Mouse (Mus musculus) thymus, postnatal 25 days (tissue): Measurements from ENCODE around the gene Gan.

ENCODE experiments used
- DNase-seq: peaks from one replicate; pipeline ENCODE4 v3.0.0; 2022

Gene Gan

GRCm38 (mm10) chr8:117159031-117159430 is 1.1 kb downstream of the Gan start:
- no peak for DNase-seq

- DNase-seq, result no peak
Measured at GRCm38 (mm10) chr8:117164912-117165311, 7.0 kb downstream of the Gan start.

GRCm38 (mm10) chr8:117165542-117165941 is 7.6 kb downstream of the Gan start:
- no peak for DNase-seq

- no peak for DNase-seq
Measured at GRCm38 (mm10) chr8:117166515-117166914, 8.6 kb downstream of the Gan start.

- DNase-seq, result no peak
Measured at GRCm38 (mm10) chr8:117167243-117167883, 9.4 kb downstream of the Gan start.

GRCm38 (mm10) chr8:117168378-117168777 is 10.4 kb downstream of the Gan start:
- DNase-seq, result no peak

GRCm38 (mm10) chr8:117171826-117172225 is 13.9 kb downstream of the Gan start:
- DNase-seq, result no peak

GRCm38 (mm10) chr8:117172904-117173303 is 15.0 kb downstream of the Gan start:
- no peak for DNase-seq

GRCm38 (mm10) chr8:117173690-117174089 is 15.8 kb downstream of the Gan start:
- DNase-seq, result no peak

- DNase-seq, result no peak
Measured at GRCm38 (mm10) chr8:117174536-117174935, 16.6 kb downstream of the Gan start.

- DNase-seq, result no peak
Measured at GRCm38 (mm10) chr8:117176308-117176707, 18.4 kb downstream of the Gan start.

- no peak for DNase-seq
Measured at GRCm38 (mm10) chr8:117177236-117177635, 19.3 kb downstream of the Gan start.

- no peak for DNase-seq
Measured at GRCm38 (mm10) chr8:117178039-117178438, 20.1 kb downstream of the Gan start.

- no peak for DNase-seq
Measured at GRCm38 (mm10) chr8:117178676-117179075, 20.7 kb downstream of the Gan start.

- DNase-seq, result no peak
Measured at GRCm38 (mm10) chr8:117182746-117183145, 24.8 kb downstream of the Gan start.

GRCm38 (mm10) chr8:117183664-117184377 is 25.9 kb downstream of the Gan start:
- DNase-seq, result no peak

GRCm38 (mm10) chr8:117194355-117194754 is 36.4 kb downstream of the Gan start:
- no peak for DNase-seq

- no peak for DNase-seq
Measured at GRCm38 (mm10) chr8:117196593-117196992, 38.7 kb downstream of the Gan start.

GRCm38 (mm10) chr8:117197551-117197950 is 39.6 kb downstream of the Gan start:
- no peak for DNase-seq

- DNase-seq, result peak; percentile 75
Measured at GRCm38 (mm10) chr8:117198141-117198935, 40.4 kb downstream of the Gan start.

GRCm38 (mm10) chr8:117199658-117200057 is 41.7 kb downstream of the Gan start:
- no peak for DNase-seq

- DNase-seq, result no peak
Measured at GRCm38 (mm10) chr8:117200346-117200745, 42.4 kb downstream of the Gan start.

GRCm38 (mm10) chr8:117200803-117201202 is 42.9 kb downstream of the Gan start:
- DNase-seq, result no peak
